Mouse (Mus musculus) kidney, adult 2 months (tissue): ENCODE results near the gene Mrpl51.

ENCODE experiments used
- CTCF ChIP-seq: fragments of 200-500 bp; conservative IDR thresholded peaks from 2 replicates; pipeline ENCODE4 v1.5.1; 2011; ENCODE audit warnings: low read depth, mild to moderate bottlenecking, control low read depth, low read length, moderate library complexity, mixed read lengths; ENCODE audit not compliant: insufficient read depth, insufficient read length
- POLR2A ChIP-seq: fragments of 200-500 bp; IDR thresholded peaks from one replicate; pipeline ENCODE4 v1.6.1; 2011; ENCODE audit warnings: low read depth, low read length, control low read depth

DNA sequence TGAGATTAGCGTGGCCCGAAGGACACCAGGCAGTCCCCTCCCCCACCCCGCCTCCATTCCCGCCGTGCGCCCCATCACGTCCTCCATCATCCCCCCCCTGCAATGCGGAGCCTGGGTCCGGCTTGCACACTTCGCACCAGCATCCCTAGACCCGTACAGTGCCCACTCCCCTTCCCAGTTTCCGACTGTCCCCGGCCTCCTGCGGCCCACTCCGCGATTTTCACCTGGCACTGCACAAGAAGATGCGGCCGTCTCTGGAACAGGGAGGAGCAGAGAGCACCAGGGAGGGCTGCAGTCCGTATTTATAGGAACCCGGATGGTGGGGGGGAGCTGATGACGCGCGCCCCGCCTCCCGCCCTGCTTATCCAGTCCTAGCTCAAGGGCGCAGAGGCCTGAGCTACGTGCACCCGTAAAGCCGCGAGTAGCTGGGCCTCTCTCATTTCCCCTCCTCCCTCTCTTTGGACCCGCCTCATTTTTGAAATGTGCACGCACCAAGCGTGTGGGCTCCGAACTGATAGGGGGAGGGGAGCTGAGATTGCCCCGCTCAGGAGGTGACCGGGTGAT, 26.2 kb upstream of the Mrpl51 start:
- TF ChIP-seq CTCF (no peak), POLR2A (peak; percentile 98)
